ENCODE assay signal across 1 mouse cellular context in genomic region chr4:151968204-151968921, GRCm38 (mm10).
TF ChIP-seq lines count a peak whose summit lies in the region.

No protein-coding gene starts in this region.

TF ChIP-seq in ES-E14, 5 proteins besides CTCF, POLR2A, EP300 and RAD21:
- no peak for TF ChIP-seq MAFK (IDR thresholded peaks at IDR 0.05; ENCODE audit: insufficient read depth, low read depth, low read length)
